Mouse (Mus musculus) urinary bladder, postnatal 10 days (tissue): ENCODE data around the gene Arl3.

Experiments
- DNase-seq: peaks from one replicate; pipeline ENCODE4 v3.0.0; 2022; ENCODE audit warnings: low spot score

Arl3 gene

DNA sequence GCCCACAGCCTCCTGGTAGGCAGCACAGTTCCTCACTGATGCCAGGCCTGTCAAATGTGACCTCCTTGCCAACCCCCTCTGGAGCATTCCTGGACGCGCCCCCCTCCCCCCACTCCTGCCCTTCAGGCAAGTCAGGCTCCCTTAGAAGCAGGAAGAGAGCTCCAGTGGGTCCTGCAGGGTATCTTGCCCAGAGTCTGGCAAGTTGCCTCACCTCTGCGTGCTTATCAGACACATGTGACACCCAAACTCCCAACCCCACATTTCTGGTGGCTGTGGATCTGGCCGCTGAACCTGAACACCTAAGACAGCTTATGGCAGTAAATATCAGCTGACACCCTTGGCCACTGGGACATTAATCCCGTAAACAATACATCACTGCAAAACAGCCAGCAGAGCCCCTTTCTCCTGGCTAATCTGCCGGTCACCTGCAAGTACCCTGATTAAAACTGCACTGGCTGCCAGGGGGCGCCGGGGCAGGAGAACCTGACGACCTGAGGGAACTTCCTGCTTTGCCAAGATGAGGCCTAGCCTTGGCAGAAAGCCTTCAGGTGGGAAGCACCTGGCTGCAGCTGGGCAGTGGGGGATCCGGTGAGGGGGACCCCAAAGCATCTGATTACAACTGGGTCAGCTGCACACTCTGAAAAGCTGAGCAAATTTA, 40.8 kb downstream of the Arl3 start:
- no peak for DNase-seq

- no peak for DNase-seq
Measured at GRCm38 (mm10) chr19:46531071-46532030, 41.6 kb downstream of the Arl3 start.

- no peak for DNase-seq
Measured at GRCm38 (mm10) chr19:46530449-46530990, 42.5 kb downstream of the Arl3 start.

GRCm38 (mm10) chr19:46529601-46530448, 43.2 kb downstream of the Arl3 start:
- no peak for DNase-seq

- no peak for DNase-seq
Measured at GRCm38 (mm10) chr19:46528529-46529213, 44.3 kb downstream of the Arl3 start.

GRCm38 (mm10) chr19:46527632-46528528, 45.1 kb downstream of the Arl3 start:
- DNase-seq: no peak

GRCm38 (mm10) chr19:46525691-46526631, 47.0 kb downstream of the Arl3 start:
- no peak for DNase-seq

- DNase-seq: no peak
Measured at GRCm38 (mm10) chr19:46524601-46525321, 48.2 kb downstream of the Arl3 start.

GRCm38 (mm10) chr19:46524152-46524544, 48.9 kb downstream of the Arl3 start:
- no peak for DNase-seq

- no peak for DNase-seq
Measured at GRCm38 (mm10) chr19:46523480-46524151, 49.4 kb downstream of the Arl3 start.

DNA sequence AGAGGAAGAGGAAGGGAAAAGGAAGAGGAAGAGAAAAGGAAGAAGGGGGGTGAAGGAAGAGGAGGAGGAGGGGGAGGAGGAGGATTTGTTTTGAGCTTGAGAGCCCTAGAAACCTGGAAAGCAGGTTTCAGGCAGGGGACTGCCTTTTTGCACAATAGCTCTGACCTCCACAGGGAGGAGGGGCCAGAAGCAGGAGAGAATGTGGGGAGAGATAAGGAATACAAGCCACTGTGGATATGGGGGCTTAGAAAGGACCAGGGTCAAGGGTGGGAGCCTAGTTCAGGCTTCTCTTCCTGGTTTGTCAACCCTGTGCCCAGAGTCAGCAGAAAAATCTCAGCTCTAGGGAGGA, 49.9 kb downstream of the Arl3 start:
- no peak for DNase-seq

DNA sequence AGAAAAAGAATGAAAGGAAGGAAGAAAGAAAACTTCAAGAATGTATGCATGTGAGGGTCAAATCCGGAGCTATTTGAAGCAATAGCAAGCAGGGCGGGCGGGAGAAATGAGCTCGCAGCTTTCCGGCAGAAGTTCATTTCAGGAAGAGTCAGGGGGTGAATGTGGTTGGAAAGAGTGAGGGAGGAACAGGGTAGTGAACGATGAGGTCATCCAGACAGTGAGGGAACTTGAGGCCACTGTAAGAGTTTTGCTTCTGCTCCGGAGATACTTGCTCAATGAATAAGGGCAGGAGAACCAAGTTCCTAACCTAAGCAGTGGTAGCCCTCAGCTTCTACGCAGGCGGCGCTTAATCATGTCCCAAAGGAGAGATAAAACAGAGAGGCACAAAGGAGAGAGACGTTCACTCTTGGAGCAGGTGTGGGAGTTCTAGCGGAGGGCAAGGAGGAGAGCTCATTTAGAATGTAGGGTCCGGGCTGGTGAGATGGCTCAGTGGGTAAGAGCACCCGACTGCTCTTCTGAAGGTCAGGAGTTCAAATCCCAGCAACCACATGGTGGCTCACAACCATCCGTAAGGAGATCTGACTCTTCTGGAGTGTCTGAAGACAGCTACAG, 50.5 kb downstream of the Arl3 start:
- no peak for DNase-seq

DNA sequence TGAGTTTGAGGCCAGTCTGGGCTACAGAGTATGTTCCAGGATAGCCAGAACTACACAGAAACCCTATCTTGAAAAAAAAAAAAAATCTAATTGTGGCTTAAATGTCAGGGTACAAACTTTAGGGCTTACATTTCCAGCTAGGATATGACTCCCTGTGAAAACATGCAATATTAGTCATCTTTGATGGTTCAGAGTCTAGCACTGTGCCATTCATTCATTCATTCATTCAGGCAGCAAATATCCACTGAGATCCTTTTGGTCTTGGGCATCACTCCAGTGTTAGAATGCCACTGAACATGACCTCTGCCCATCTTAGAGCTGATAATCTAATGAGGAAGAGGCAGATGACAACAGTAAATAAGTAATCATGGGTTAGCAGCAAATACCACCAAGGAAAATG, 51.3 kb downstream of the Arl3 start:
- no peak for DNase-seq

DNA sequence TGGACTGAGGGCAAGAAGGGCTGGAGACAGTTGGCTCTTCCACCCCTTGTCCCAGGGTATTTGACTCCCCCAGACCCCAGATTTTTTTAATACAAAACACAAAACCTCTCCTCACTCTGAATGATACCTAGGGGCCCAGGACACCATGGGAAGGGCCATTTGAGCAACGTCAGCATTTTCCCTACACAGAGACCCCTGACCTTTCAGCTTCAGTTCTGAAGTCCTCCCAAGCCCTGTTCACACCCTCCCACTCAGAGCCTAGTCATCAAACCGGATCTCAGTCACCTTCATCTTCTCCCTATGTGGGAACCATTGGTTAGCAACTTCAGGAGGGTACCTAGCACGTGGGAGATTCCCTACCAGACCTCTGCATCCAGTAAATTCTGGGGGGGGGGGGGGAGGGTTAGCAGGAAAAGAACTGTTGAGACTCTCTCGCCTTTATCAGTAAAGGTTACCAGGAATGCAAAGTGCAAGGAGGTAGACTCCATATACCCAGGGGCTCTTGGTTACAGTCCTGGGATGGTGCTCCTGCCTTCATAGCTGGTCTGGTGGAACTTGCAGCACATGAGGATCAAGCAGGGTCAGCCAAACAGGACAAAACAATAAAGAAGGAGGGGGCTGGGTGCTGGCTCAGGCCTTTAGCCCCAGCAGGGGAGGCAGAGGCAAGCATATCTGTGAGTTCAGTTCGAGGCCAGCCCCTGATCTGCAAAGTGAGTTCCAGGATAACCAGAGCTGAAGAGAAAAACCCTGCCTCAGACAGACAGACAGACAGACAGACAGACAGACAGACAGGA, 54.0 kb downstream of the Arl3 start:
- no peak for DNase-seq

DNA sequence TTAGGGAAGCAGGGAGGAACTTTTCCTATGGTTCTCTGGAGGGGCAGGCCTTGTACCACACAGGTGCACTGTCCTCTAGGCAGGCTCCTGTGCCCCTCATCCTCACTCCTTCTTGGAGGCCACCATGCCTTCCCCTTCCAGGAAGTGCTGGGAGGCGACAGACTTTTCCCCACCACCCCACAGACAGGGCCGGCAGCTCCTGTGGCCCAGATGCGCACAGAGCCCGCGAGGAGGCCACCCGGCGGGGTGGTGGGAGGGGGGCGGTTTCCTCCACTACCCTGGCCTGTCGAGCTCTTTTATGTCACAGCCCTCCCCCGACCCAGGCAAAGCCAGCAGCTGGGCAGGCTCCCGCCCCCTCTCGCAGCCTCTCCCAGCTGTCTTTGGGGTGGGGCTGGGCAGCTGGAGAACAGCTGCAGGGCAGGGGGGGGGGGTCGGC, 54.6 kb downstream of the Arl3 start:
- DNase-seq: no peak

GRCm38 (mm10) chr19:46517529-46518351, 55.3 kb downstream of the Arl3 start:
- DNase-seq: no peak
